Mouse (Mus musculus): ENCODE measurements around the gene Prpf40b.

- TF ChIP-seq CTCF (IDR thresholded peaks at IDR 0.05; ENCODE audit: low read depth) (no peak), EP300 (IDR thresholded peaks at IDR 0.05; ENCODE audit: low read depth) (no peak)
These were observed 47.5 kb downstream of the Prpf40b start for GRCm38 (mm10) chr15:99342194-99342981.
